ENCODE assay signal across 7 mouse cellular contexts in the genomic region with DNA sequence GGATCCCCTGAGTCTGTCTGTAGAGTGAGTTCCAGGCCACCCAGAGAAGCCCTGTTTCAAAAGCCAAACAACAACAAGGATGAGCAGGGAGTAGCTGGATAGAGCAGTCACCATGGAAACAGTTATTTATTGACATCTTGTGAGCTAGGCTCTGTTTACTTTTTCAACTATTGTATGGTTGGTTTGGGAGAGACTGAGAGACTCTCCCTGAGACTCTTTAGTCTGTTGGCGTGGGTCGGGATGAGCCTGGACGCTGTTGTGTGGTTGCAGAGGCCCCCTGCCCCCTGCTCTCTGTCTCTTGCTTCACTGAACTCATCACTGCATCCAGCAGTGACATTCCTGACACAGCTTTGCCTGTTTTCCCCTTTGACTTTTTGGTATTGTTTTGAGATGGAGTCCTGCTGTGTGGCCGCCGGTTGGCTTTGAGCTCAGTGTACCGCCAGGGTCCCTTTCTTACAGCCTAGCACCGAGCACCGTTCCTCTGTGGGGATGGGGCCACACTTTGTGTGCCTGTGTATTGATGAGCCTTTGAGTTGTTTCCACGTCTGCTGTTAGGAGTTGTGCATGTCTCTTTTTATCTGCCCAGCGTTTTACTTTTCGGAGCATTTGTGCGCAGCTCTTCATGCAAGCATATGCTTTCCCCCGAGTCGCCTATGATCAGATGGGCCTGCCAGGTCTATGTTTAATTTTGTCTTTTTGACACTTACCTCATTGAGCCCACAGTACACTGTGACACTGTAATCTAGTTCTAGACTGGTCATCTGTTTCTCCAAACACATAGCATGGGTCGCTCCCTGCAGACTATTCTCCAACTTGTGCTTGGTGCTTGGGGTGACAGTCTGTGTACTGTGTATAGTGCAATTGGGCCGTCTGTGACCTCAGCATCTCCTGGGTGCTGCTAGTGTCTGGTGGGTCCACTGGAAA. TPM values are rescaled to one million over a fixed set of nuclear protein-coding genes. Genes with fewer than 3 reads are reported as not detected.
A peak's percentile ranks its signal among the peaks of the same experiment; 100 is the strongest.
DNase-seq lines count a peak whose midpoint lies in the region; ATAC-seq and TF ChIP-seq lines count a peak whose summit lies in the region.

No protein-coding gene starts in this region.

- no peak overlapping the region for H3K27ac ChIP-seq in kidney, embryonic 14.5 days (ENCODE audit: low read depth, low read length)
- H3K27ac ChIP-seq in cortical plate, adult 2 months (ENCODE audit: insufficient read depth, low read length): peak overlapping the region; percentile 6; the same call in 1 of the 2 replicates
- peak overlapping the region; percentile 79 for H3K27ac ChIP-seq in hindbrain, embryonic 10.5 days
- H3K27ac ChIP-seq in neural tube, embryonic 13.5 days (replicated peaks): peak overlapping the region; percentile 53

- no peak for TF ChIP-seq POLR2A in cortical plate, adult 2 months (IDR thresholded peaks at IDR 0.05; ENCODE audit: extremely low read depth, insufficient read depth, low read length)

- H3K36me3 ChIP-seq in kidney, embryonic 14.5 days (ENCODE audit: control insufficient read depth, insufficient read depth, low read length): peaks cover 3% of the 10 kb centered on the region; the same call in 1 of the 2 replicates
- peaks cover 42% of the 10 kb centered on the region for H3K36me3 ChIP-seq in hindbrain, embryonic 10.5 days
- peaks cover 16% of the 10 kb centered on the region for H3K36me3 ChIP-seq in neural tube, embryonic 13.5 days

- no peak overlapping the region for H3K4me2 ChIP-seq in kidney, embryonic 14.5 days (replicated peaks; ENCODE audit: low read depth, low read length)
- peak overlapping the region; percentile 33 for H3K4me2 ChIP-seq in neural tube, embryonic 13.5 days

- no peaks in the 10 kb centered on the region for H3K27me3 ChIP-seq in kidney, embryonic 14.5 days (ENCODE audit: control insufficient read depth, insufficient read depth, low read length)
- no peaks in the 10 kb centered on the region for H3K27me3 ChIP-seq in hindbrain, embryonic 10.5 days (ENCODE audit: insufficient read depth, poor library complexity, severe bottlenecking)
- H3K27me3 ChIP-seq in neural tube, embryonic 13.5 days: no peaks in the 10 kb centered on the region

- H3K4me3 ChIP-seq in kidney, embryonic 14.5 days (ENCODE audit: low read length): no peak overlapping the region
- no peak overlapping the region for H3K4me3 ChIP-seq in cortical plate, adult 2 months (ENCODE audit: insufficient read depth, low read length)
- peak overlapping the region; percentile 35 for H3K4me3 ChIP-seq in hindbrain, embryonic 10.5 days
- H3K4me3 ChIP-seq in neural tube, embryonic 13.5 days: no peak overlapping the region

- H3K4me1 ChIP-seq in kidney, embryonic 14.5 days (ENCODE audit: control insufficient read depth, insufficient read depth, low read length): peaks cover 16% of the 10 kb centered on the region; the same call in 1 of the 2 replicates
- H3K4me1 ChIP-seq in cortical plate, adult 2 months (ENCODE audit: control insufficient read depth, insufficient read depth, low read length): peaks cover 39% of the 10 kb centered on the region
- H3K4me1 ChIP-seq in hindbrain, embryonic 10.5 days (replicated peaks): peaks cover 69% of the 10 kb centered on the region
- peaks cover 75% of the 10 kb centered on the region for H3K4me1 ChIP-seq in neural tube, embryonic 13.5 days (replicated peaks)

- no peak for TF ChIP-seq CTCF in cortical plate, adult 2 months (IDR thresholded peaks at IDR 0.05; ENCODE audit: extremely low read depth, insufficient read depth, low read length)

- 61% methylated on average over 16 of the region's 16 CpGs for WGBS in kidney, embryonic 14.5 days
- 19% methylated on average over 16 of the region's 16 CpGs for WGBS in hindbrain, embryonic 10.5 days
- 24% methylated on average over 16 of the region's 16 CpGs for WGBS in neural tube, embryonic 13.5 days

- no peak overlapping the region for H3K9ac ChIP-seq in kidney, embryonic 14.5 days (ENCODE audit: low read depth, low read length)
- H3K9ac ChIP-seq in neural tube, embryonic 13.5 days: peak overlapping the region; percentile 47

- DNase-seq in kidney, adult 11 months: no peak
- peak; percentile 73 for DNase-seq in hindbrain, embryonic 10.5 days (ENCODE audit: low spot score)
- no peak for DNase-seq in B cell, adult 2 months
- DNase-seq in urinary bladder, postnatal 10 days (ENCODE audit: low spot score): no peak

- H3K9me3 ChIP-seq in kidney, embryonic 14.5 days (ENCODE audit: control insufficient read depth, low read length): no peaks in the 10 kb centered on the region
- H3K9me3 ChIP-seq in hindbrain, embryonic 10.5 days: no peaks in the 10 kb centered on the region
- no peaks in the 10 kb centered on the region for H3K9me3 ChIP-seq in neural tube, embryonic 13.5 days

- ATAC-seq in kidney, embryonic 14.5 days (ENCODE audit: low FRiP score, low TSS enrichment): peak; percentile 14; the same call in 1 of the 2 replicates
- 0 out of 2 replicates have a peak, but pooled peaks have one; percentile 16 for ATAC-seq in neural tube, embryonic 13.5 days (ENCODE audit: low read depth)

RNA-seq across cellular contexts. Expression of gene Klc1, which starts 7.9 kb away (rescaled TPM):
- polyA plus RNA-seq in kidney, embryonic 14.5 days (2014; fragmentation: Nextera tagmentation; extraction: Ambion mirVana): 76.4 and 91.6 TPM in 2 replicates
- polyA plus RNA-seq in cortical plate, adult 2 months (2012; rRNA removed): 790 and 835 TPM in 2 replicates
- 192 and 303 TPM in 2 replicates for polyA plus RNA-seq in hindbrain, embryonic 10.5 days (2016; fragmentation: Nextera tagmentation; extraction: Ambion mirVana)
- 593 and 603 TPM in 2 replicates for polyA plus RNA-seq in neural tube, embryonic 13.5 days (2015; fragmentation: Nextera tagmentation; extraction: Ambion mirVana)

RNA-seq across cellular contexts. Expression of gene Xrcc3, which starts 47.1 kb away (rescaled TPM):
- polyA plus RNA-seq in kidney, embryonic 14.5 days (2014; fragmentation: Nextera tagmentation; extraction: Ambion mirVana): 11.2 and 20.3 TPM in 2 replicates
- polyA plus RNA-seq in cortical plate, adult 2 months (2012; rRNA removed): 10.5 and 13.8 TPM in 2 replicates
- 13.2 and 15.1 TPM in 2 replicates for polyA plus RNA-seq in hindbrain, embryonic 10.5 days (2016; fragmentation: Nextera tagmentation; extraction: Ambion mirVana)
- polyA plus RNA-seq in neural tube, embryonic 13.5 days (2015; fragmentation: Nextera tagmentation; extraction: Ambion mirVana): 2.6 and 2.8 TPM in 2 replicates

RNA-seq across cellular contexts. Expression of gene Zfyve21, which starts 47.4 kb away (rescaled TPM):
- 110 and 113 TPM in 2 replicates for polyA plus RNA-seq in kidney, embryonic 14.5 days (2014; fragmentation: Nextera tagmentation; extraction: Ambion mirVana)
- polyA plus RNA-seq in cortical plate, adult 2 months (2012; rRNA removed): 39.5 and 39.8 TPM in 2 replicates
- polyA plus RNA-seq in hindbrain, embryonic 10.5 days (2016; fragmentation: Nextera tagmentation; extraction: Ambion mirVana): 71.5 and 75.4 TPM in 2 replicates
- 41.4 and 50.1 TPM in 2 replicates for polyA plus RNA-seq in neural tube, embryonic 13.5 days (2015; fragmentation: Nextera tagmentation; extraction: Ambion mirVana)

RNA-seq across cellular contexts. Expression of gene Apopt1, which starts 53.5 kb away (rescaled TPM):
- polyA plus RNA-seq in kidney, embryonic 14.5 days (2014; fragmentation: Nextera tagmentation; extraction: Ambion mirVana): 63.1 and 63.4 TPM in 2 replicates
- 48.4 and 52.6 TPM in 2 replicates for polyA plus RNA-seq in cortical plate, adult 2 months (2012; rRNA removed)
- polyA plus RNA-seq in hindbrain, embryonic 10.5 days (2016; fragmentation: Nextera tagmentation; extraction: Ambion mirVana): 55.3 and 59.2 TPM in 2 replicates
- 52.0 and 59.1 TPM in 2 replicates for polyA plus RNA-seq in neural tube, embryonic 13.5 days (2015; fragmentation: Nextera tagmentation; extraction: Ambion mirVana)

RNA-seq across cellular contexts. Expression of gene Bag5, which starts 53.5 kb away (rescaled TPM):
- polyA plus RNA-seq in kidney, embryonic 14.5 days (2014; fragmentation: Nextera tagmentation; extraction: Ambion mirVana): 45.2 and 49.7 TPM in 2 replicates
- polyA plus RNA-seq in cortical plate, adult 2 months (2012; rRNA removed): 49.6 and 51.0 TPM in 2 replicates
- polyA plus RNA-seq in hindbrain, embryonic 10.5 days (2016; fragmentation: Nextera tagmentation; extraction: Ambion mirVana): 53.5 and 53.6 TPM in 2 replicates
- 57.6 and 66.2 TPM in 2 replicates for polyA plus RNA-seq in neural tube, embryonic 13.5 days (2015; fragmentation: Nextera tagmentation; extraction: Ambion mirVana)
